In genomic region chr9:85749142-85749921, GRCm38 (mm10) we compare ENCODE assay signal across 8 mouse cellular contexts. TPM values are rescaled to one million over a fixed set of nuclear protein-coding genes. Genes with fewer than 3 reads are reported as not detected.
DNase-seq lines count a peak whose midpoint lies in the region; ATAC-seq and TF ChIP-seq lines count a peak whose summit lies in the region.

Gene Ibtk (minus strand): TSS chr9:85749334.

- peak within 1 kb of the TSS; percentile 98 for H3K9ac ChIP-seq in kidney, embryonic 15.5 days

- under 1% methylated on average over 52 of the region's 52 CpGs for WGBS in heart, embryonic 10.5 days
- under 1% methylated on average over 52 of the region's 52 CpGs for WGBS in kidney, embryonic 15.5 days

- no peaks in the 10 kb centered on the region for H3K36me3 ChIP-seq in heart, embryonic 10.5 days
- no peaks in the 10 kb centered on the region for H3K36me3 ChIP-seq in kidney, embryonic 15.5 days

- TF ChIP-seq POLR2A in bone marrow macrophage, adult 2 months (IDR thresholded peaks at IDR 0.05; ENCODE audit: borderline replicate concordance, low read depth, low read length) = peak; percentile 29; the same call in 1 of the 2 replicates
- peak; percentile 91 for TF ChIP-seq POLR2A in embryonic fibroblast, embryonic 13.5 days (IDR thresholded peaks at IDR 0.05; ENCODE audit: low read depth, low read length)

- TF ChIP-seq CTCF in bone marrow macrophage, adult 2 months (IDR thresholded peaks at IDR 0.05; ENCODE audit: low read depth, low read length) = no peak
- no peak; the same call in 1 of the 2 replicates for TF ChIP-seq CTCF in embryonic fibroblast, embryonic 13.5 days (IDR thresholded peaks at IDR 0.05; ENCODE audit: borderline replicate concordance, insufficient read depth, low read length)

- DNase-seq in A20 (ENCODE audit: low read depth, low spot score) = peak; percentile 96
- DNase-seq in heart, embryonic 10.5 days (ENCODE audit: low spot score) = peak; percentile 98
- DNase-seq in liver = peak; percentile 96
- DNase-seq in spleen, postnatal 4 days (ENCODE audit: low spot score in 2 of 2) = peak; percentile 96 to 98

- H3K27ac ChIP-seq in bone marrow macrophage, adult 2 months (ENCODE audit: insufficient read depth, low read depth, low read length) = peak within 1 kb of the TSS; percentile 73
- peak within 1 kb of the TSS; percentile 67 for H3K27ac ChIP-seq in embryonic fibroblast, embryonic 13.5 days (ENCODE audit: insufficient read depth, low read length)
- peak within 1 kb of the TSS; percentile 99 for H3K27ac ChIP-seq in heart, embryonic 10.5 days
- H3K27ac ChIP-seq in kidney, embryonic 15.5 days = peak within 1 kb of the TSS; percentile 99

- peak within 1 kb of the TSS; percentile 73 for H3K4me2 ChIP-seq in kidney, embryonic 15.5 days

- no peaks in the 10 kb centered on the region for H3K9me3 ChIP-seq in heart, embryonic 10.5 days
- no peaks in the 10 kb centered on the region for H3K9me3 ChIP-seq in kidney, embryonic 15.5 days (replicated peaks)

- H3K4me1 ChIP-seq in bone marrow macrophage, adult 2 months (ENCODE audit: control insufficient read depth, insufficient read depth, low read length) = peaks cover 5% of the 10 kb centered on the region
- H3K4me1 ChIP-seq in embryonic fibroblast, embryonic 13.5 days (ENCODE audit: control insufficient read depth, insufficient read depth, low read length) = peaks cover 5% of the 10 kb centered on the region
- H3K4me1 ChIP-seq in heart, embryonic 10.5 days = peaks cover 13% of the 10 kb centered on the region
- H3K4me1 ChIP-seq in kidney, embryonic 15.5 days = peaks cover 13% of the 10 kb centered on the region

- peak within 1 kb of the TSS; percentile 80 for H3K4me3 ChIP-seq in bone marrow macrophage, adult 2 months (ENCODE audit: insufficient read depth, low read length)
- peak within 1 kb of the TSS; percentile 89 for H3K4me3 ChIP-seq in embryonic fibroblast, embryonic 13.5 days (ENCODE audit: insufficient read depth, low read length)
- peak within 1 kb of the TSS; percentile 83 for H3K4me3 ChIP-seq in heart, embryonic 10.5 days
- H3K4me3 ChIP-seq in kidney, embryonic 15.5 days (replicated peaks) = peak within 1 kb of the TSS; percentile 92

- no peaks in the 10 kb centered on the region for H3K27me3 ChIP-seq in heart, embryonic 10.5 days (ENCODE audit: insufficient read depth, poor library complexity, severe bottlenecking)
- no peaks in the 10 kb centered on the region for H3K27me3 ChIP-seq in kidney, embryonic 15.5 days

- peak; percentile 100 for ATAC-seq in kidney, embryonic 15.5 days (replicated peaks; ENCODE audit: low FRiP score)
- peak; percentile 96 for ATAC-seq in monocyte, adult 5-6 weeks (replicated peaks; ENCODE audit: insufficient number of reproducible peaks, low FRiP score, low TSS enrichment, poor library complexity, severe bottlenecking)

RNA-seq across cellular contexts. Expression of gene Ibtk, which starts in this region (rescaled TPM):
- polyA plus RNA-seq in bone marrow macrophage, adult 2 months (2012; ENCODE audit: insufficient read depth, insufficient read length, missing spikeins) = 7.9 and 8.5 TPM in 2 replicates
- 28.8 and 38.7 TPM in 2 replicates for polyA plus RNA-seq in embryonic fibroblast, embryonic 13.5 days (2011; ENCODE audit: insufficient read length, low read depth, missing spikeins)
- 27.5 and 30.7 TPM in 2 replicates for polyA plus RNA-seq in heart, embryonic 10.5 days (2016; fragmentation: Nextera tagmentation; extraction: Ambion mirVana)
- polyA plus RNA-seq in kidney, embryonic 15.5 days (2015; fragmentation: Nextera tagmentation; extraction: Ambion mirVana) = 29.3 and 31.1 TPM in 2 replicates
- 56.5 to 67.3 TPM (median 57.6 TPM) in 3 replicates for total RNA-seq in monocyte, adult 5-6 weeks (2017)

Comparison
In these comparisons a context has a peak if more than half of its experiments do, and no peak if none do; other contexts are left out.
1. Peak in every context shown above with its lines: DNase-seq, ATAC-seq, H3K4me3 ChIP-seq and H3K27ac ChIP-seq.